Mouse (Mus musculus) liver, embryonic 14.5 days (tissue): Measurements from ENCODE around the gene Hyal3.

ENCODE experiments used
- CTCF ChIP-seq: IDR thresholded peaks from 2 replicates; pipeline ENCODE4 v1.5.1; 2016; ENCODE audit warnings: antibody characterized with exemption, low read depth, control low read depth
- EP300 ChIP-seq: IDR thresholded peaks from 2 replicates; pipeline ENCODE4 v1.6.1; 2016; ENCODE audit warnings: antibody characterized with exemption, low read depth

DNA sequence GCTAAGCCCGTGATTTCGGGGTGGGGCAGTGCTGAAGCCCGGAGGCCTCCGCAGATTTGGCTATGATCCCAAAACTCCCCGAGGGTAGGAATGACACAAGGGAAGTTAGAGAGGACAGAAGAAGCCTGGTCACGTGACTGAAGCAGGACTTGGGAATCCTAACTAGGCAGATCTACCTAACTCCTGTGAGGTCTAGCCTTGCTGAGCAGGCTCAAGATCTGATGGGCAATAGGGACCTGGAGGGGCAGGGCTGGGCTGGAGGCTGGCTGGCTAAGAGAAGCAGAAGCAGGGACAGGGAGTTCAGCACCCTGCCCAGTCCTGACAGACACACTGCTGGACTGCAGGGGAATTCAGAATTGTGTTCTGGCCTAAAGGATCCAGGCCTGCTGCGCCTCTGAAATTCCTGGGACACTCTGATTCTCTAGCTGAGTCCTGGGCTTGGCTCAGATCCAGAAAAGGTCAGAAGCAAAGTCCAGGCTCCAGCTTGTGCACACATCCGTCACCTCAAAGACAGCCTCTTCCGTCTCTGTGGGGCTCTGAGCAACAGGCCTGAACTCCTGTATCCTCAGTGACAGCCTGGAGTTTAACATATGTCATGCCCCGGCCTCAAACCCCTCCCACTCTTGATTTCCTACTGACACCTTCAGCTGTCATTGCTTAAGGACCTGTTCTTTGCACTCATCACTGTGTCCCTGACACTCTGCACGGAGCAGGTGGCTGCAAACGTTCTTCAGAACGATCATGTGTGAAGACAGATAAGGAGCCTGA lies 38.3 kb downstream of the Hyal3 start:
- TF ChIP-seq CTCF: no peak
- TF ChIP-seq EP300: no peak; the same call in 1 of the 2 replicates
